Mouse (Mus musculus): ENCODE results near the gene Fbxl5. TPM values are rescaled to one million over a fixed set of nuclear protein-coding genes. Genes with fewer than 3 reads are reported as not detected.

The Fbxl5 gene
- polyA plus RNA-seq, 1 experiment from 2014 or later, result 71.3 TPM

- Histone ChIP-seq H3K4me2 (replicated peaks; ENCODE audit: low read depth, low read length) (no peak overlapping the region), H3K36me3 (ENCODE audit: control insufficient read depth, insufficient read depth, low read length) (no peaks in the 10 kb centered on the region), H3K27ac (ENCODE audit: low read length) (peak overlapping the region; percentile 39; the same call in 1 of the 2 replicates), H3K9ac (replicated peaks; ENCODE audit: low read depth, low read length) (no peak overlapping the region), H3K4me1 (ENCODE audit: control insufficient read depth, insufficient read depth, low read length) (no peaks in the 10 kb centered on the region), H3K9me3 (ENCODE audit: control insufficient read depth, low read depth, low read length) (no peaks in the 10 kb centered on the region; the same call in 1 of the 2 replicates), H3K27me3 (ENCODE audit: control insufficient read depth, insufficient read depth, low read length) (no peaks in the 10 kb centered on the region), H3K4me3 (ENCODE audit: low read depth, low read length) (no peak overlapping the region)
- 16% methylated on average over 2 of the region's 2 CpGs for WGBS
- ATAC-seq (ENCODE audit: insufficient number of reproducible peaks, insufficient read depth, low FRiP score, low read depth), result no peak
Measured at GRCm38 (mm10) chr5:43855769-43856168, 34.3 kb upstream of the Fbxl5 start.

- Histone ChIP-seq H3K9ac (replicated peaks; ENCODE audit: low read depth, low read length) (no peak overlapping the region), H3K9me3 (ENCODE audit: control insufficient read depth, low read depth, low read length) (no peaks in the 10 kb centered on the region; the same call in 1 of the 2 replicates), H3K4me1 (ENCODE audit: control insufficient read depth, insufficient read depth, low read length) (no peaks in the 10 kb centered on the region), H3K27ac (ENCODE audit: low read length) (no peak overlapping the region), H3K4me2 (replicated peaks; ENCODE audit: low read depth, low read length) (no peak overlapping the region), H3K27me3 (ENCODE audit: control insufficient read depth, insufficient read depth, low read length) (no peaks in the 10 kb centered on the region), H3K4me3 (ENCODE audit: low read depth, low read length) (no peak overlapping the region), H3K36me3 (ENCODE audit: control insufficient read depth, insufficient read depth, low read length) (no peaks in the 10 kb centered on the region)
- 83% methylated on average over 7 of the region's 7 CpGs for WGBS
- no peak for ATAC-seq (ENCODE audit: insufficient number of reproducible peaks, insufficient read depth, low FRiP score, low read depth)
Measured at GRCm38 (mm10) chr5:43853868-43854488, 32.5 kb upstream of the Fbxl5 start.

- Histone ChIP-seq H3K9me3 (ENCODE audit: control insufficient read depth, low read depth, low read length) (no peaks in the 10 kb centered on the region; the same call in 1 of the 2 replicates), H3K27me3 (ENCODE audit: control insufficient read depth, insufficient read depth, low read length) (no peaks in the 10 kb centered on the region), H3K4me3 (ENCODE audit: low read depth, low read length) (no peak overlapping the region), H3K4me1 (ENCODE audit: control insufficient read depth, insufficient read depth, low read length) (no peaks in the 10 kb centered on the region), H3K4me2 (replicated peaks; ENCODE audit: low read depth, low read length) (no peak overlapping the region), H3K9ac (replicated peaks; ENCODE audit: low read depth, low read length) (no peak overlapping the region), H3K27ac (ENCODE audit: low read length) (no peak overlapping the region), H3K36me3 (ENCODE audit: control insufficient read depth, insufficient read depth, low read length) (no peaks in the 10 kb centered on the region)
- ATAC-seq (ENCODE audit: insufficient number of reproducible peaks, insufficient read depth, low FRiP score, low read depth), result no peak
- WGBS, result 77% methylated on average over 11 of the region's 11 CpGs
Measured at GRCm38 (mm10) chr5:43853096-43853867, 31.8 kb upstream of the Fbxl5 start.

- H3K4me2 ChIP-seq (replicated peaks; ENCODE audit: low read depth, low read length), result no peak overlapping the region
- 92% methylated on average over 3 of the region's 3 CpGs for WGBS
- H3K9ac ChIP-seq (replicated peaks; ENCODE audit: low read depth, low read length), result no peak overlapping the region
- no peaks in the 10 kb centered on the region for H3K36me3 ChIP-seq (ENCODE audit: control insufficient read depth, insufficient read depth, low read length)
- no peaks in the 10 kb centered on the region; the same call in 1 of the 2 replicates for H3K9me3 ChIP-seq (ENCODE audit: control insufficient read depth, low read depth, low read length)
- no peak overlapping the region for H3K27ac ChIP-seq (ENCODE audit: low read length)
- no peaks in the 10 kb centered on the region for H3K27me3 ChIP-seq (ENCODE audit: control insufficient read depth, insufficient read depth, low read length)
- H3K4me3 ChIP-seq (ENCODE audit: low read depth, low read length), result no peak overlapping the region
- ATAC-seq (ENCODE audit: insufficient number of reproducible peaks, insufficient read depth, low FRiP score, low read depth), result no peak
- no peaks in the 10 kb centered on the region for H3K4me1 ChIP-seq (ENCODE audit: control insufficient read depth, insufficient read depth, low read length)
Measured at GRCm38 (mm10) chr5:43848275-43848674, 26.8 kb upstream of the Fbxl5 start.

GRCm38 (mm10) chr5:43847555-43847954, 26.1 kb upstream of the Fbxl5 start:
- no peak for ATAC-seq (ENCODE audit: insufficient number of reproducible peaks, insufficient read depth, low FRiP score, low read depth)
- H3K4me3 ChIP-seq (ENCODE audit: low read depth, low read length), result no peak overlapping the region

GRCm38 (mm10) chr5:43846227-43846626, 24.8 kb upstream of the Fbxl5 start:
- no peak for ATAC-seq (ENCODE audit: insufficient number of reproducible peaks, insufficient read depth, low FRiP score, low read depth)

More at GRCm38 (mm10) chr5:43847555-43847954, 26.1 kb upstream of the Fbxl5 start:
- Histone ChIP-seq H3K36me3 (ENCODE audit: control insufficient read depth, insufficient read depth, low read length) (no peaks in the 10 kb centered on the region), H3K27ac (ENCODE audit: low read length) (no peak overlapping the region), H3K9ac (replicated peaks; ENCODE audit: low read depth, low read length) (no peak overlapping the region), H3K4me1 (ENCODE audit: control insufficient read depth, insufficient read depth, low read length) (no peaks in the 10 kb centered on the region), H3K27me3 (ENCODE audit: control insufficient read depth, insufficient read depth, low read length) (no peaks in the 10 kb centered on the region), H3K4me2 (replicated peaks; ENCODE audit: low read depth, low read length) (no peak overlapping the region), H3K9me3 (ENCODE audit: control insufficient read depth, low read depth, low read length) (no peaks in the 10 kb centered on the region; the same call in 1 of the 2 replicates)

GRCm38 (mm10) chr5:43845646-43846045, 24.2 kb upstream of the Fbxl5 start:
- no peak overlapping the region for H3K4me3 ChIP-seq (ENCODE audit: low read depth, low read length)
- H3K9ac ChIP-seq (replicated peaks; ENCODE audit: low read depth, low read length), result no peak overlapping the region
- 55% methylated on average over 1 of the region's 1 CpGs for WGBS
- no peaks in the 10 kb centered on the region for H3K27me3 ChIP-seq (ENCODE audit: control insufficient read depth, insufficient read depth, low read length)
- H3K4me2 ChIP-seq (replicated peaks; ENCODE audit: low read depth, low read length), result no peak overlapping the region
- H3K36me3 ChIP-seq (ENCODE audit: control insufficient read depth, insufficient read depth, low read length), result no peaks in the 10 kb centered on the region
- no peak overlapping the region for H3K27ac ChIP-seq (ENCODE audit: low read length)
- ATAC-seq (ENCODE audit: insufficient number of reproducible peaks, insufficient read depth, low FRiP score, low read depth), result no peak
- 0 out of 2 replicates have a peak, but pooled peaks cover 2% of the 10 kb centered on the region for H3K4me1 ChIP-seq (ENCODE audit: control insufficient read depth, insufficient read depth, low read length)
- H3K9me3 ChIP-seq (ENCODE audit: control insufficient read depth, low read depth, low read length), result no peaks in the 10 kb centered on the region

More at GRCm38 (mm10) chr5:43846227-43846626, 24.8 kb upstream of the Fbxl5 start:
- H3K27ac ChIP-seq (ENCODE audit: low read length), result no peak overlapping the region
- H3K4me2 ChIP-seq (replicated peaks; ENCODE audit: low read depth, low read length), result no peak overlapping the region
- H3K4me3 ChIP-seq (ENCODE audit: low read depth, low read length), result no peak overlapping the region
- no peak overlapping the region for H3K9ac ChIP-seq (replicated peaks; ENCODE audit: low read depth, low read length)
- no peaks in the 10 kb centered on the region for H3K36me3 ChIP-seq (ENCODE audit: control insufficient read depth, insufficient read depth, low read length)
- 32% methylated on average over 2 of the region's 2 CpGs for WGBS
- 0 out of 2 replicates have a peak, but pooled peaks cover 2% of the 10 kb centered on the region for H3K4me1 ChIP-seq (ENCODE audit: control insufficient read depth, insufficient read depth, low read length)
- H3K27me3 ChIP-seq (ENCODE audit: control insufficient read depth, insufficient read depth, low read length), result no peaks in the 10 kb centered on the region
- no peaks in the 10 kb centered on the region for H3K9me3 ChIP-seq (ENCODE audit: control insufficient read depth, low read depth, low read length)

GRCm38 (mm10) chr5:43845083-43845482, 23.6 kb upstream of the Fbxl5 start:
- no peak overlapping the region for H3K27ac ChIP-seq (ENCODE audit: low read length)
- WGBS, result 86% methylated on average over 5 of the region's 5 CpGs
- H3K4me3 ChIP-seq (ENCODE audit: low read depth, low read length), result no peak overlapping the region
- H3K9ac ChIP-seq (replicated peaks; ENCODE audit: low read depth, low read length), result no peak overlapping the region
- no peaks in the 10 kb centered on the region for H3K9me3 ChIP-seq (ENCODE audit: control insufficient read depth, low read depth, low read length)
- H3K36me3 ChIP-seq (ENCODE audit: control insufficient read depth, insufficient read depth, low read length), result no peaks in the 10 kb centered on the region
- 0 out of 2 replicates have a peak, but pooled peaks cover 2% of the 10 kb centered on the region for H3K4me1 ChIP-seq (ENCODE audit: control insufficient read depth, insufficient read depth, low read length)
- no peaks in the 10 kb centered on the region for H3K27me3 ChIP-seq (ENCODE audit: control insufficient read depth, insufficient read depth, low read length)
- ATAC-seq (ENCODE audit: insufficient number of reproducible peaks, insufficient read depth, low FRiP score, low read depth), result no peak
- H3K4me2 ChIP-seq (replicated peaks; ENCODE audit: low read depth, low read length), result no peak overlapping the region

Measured in stomach, embryonic 14.5 days (tissue).